Comparison of ENCODE assay signal across 12 mouse cellular contexts in genomic region chr13:49584307-49585005, GRCm38 (mm10). TPM values are rescaled to one million over a fixed set of nuclear protein-coding genes. Genes with fewer than 3 reads are reported as not detected.
DNase-seq lines count a peak whose midpoint lies in the region; ATAC-seq and TF ChIP-seq lines count a peak whose summit lies in the region.
"Had no signal": no experiment of that assay in that cellular context is flagged by ENCODE, and none has a peak within 500 bp of the region (broad histone marks: within the 10 kb centered on the region; RNA-seq: fewer than 3 reads in every experiment).

No protein-coding gene starts in this region.

- no peak overlapping the region for H3K4me2 ChIP-seq in heart, embryonic 11.5 days
- H3K4me2 ChIP-seq in stomach, embryonic 16.5 days (ENCODE audit: low read depth, low read length), result no peak overlapping the region
- H3K4me2 ChIP-seq: neural tube, embryonic 13.5 days had no signal

- H3K36me3 ChIP-seq in heart, adult 2 months (ENCODE audit: control insufficient read depth, insufficient read depth, low read length), result no peaks in the 10 kb centered on the region
- no peaks in the 10 kb centered on the region for H3K36me3 ChIP-seq in heart, embryonic 11.5 days (ENCODE audit: control insufficient read depth, insufficient read depth, low read length)
- H3K36me3 ChIP-seq in stomach, embryonic 16.5 days (ENCODE audit: control insufficient read depth, insufficient read depth, low read length), result no peaks in the 10 kb centered on the region
- H3K36me3 ChIP-seq: neural tube, embryonic 13.5 days had no signal

- DNase-seq in heart, adult 2 months, result peak in 1 of 2 experiments; percentile 34
- DNase-seq in ovary, adult 18-20 months (ENCODE audit: low spot score), result peak; percentile 30
- DNase-seq in ovary, postnatal 10 days (ENCODE audit: low spot score), result no peak
- peak; percentile 47 to 49 for DNase-seq in heart, postnatal 14 days
- no peak for DNase-seq in embryo, embryonic 10 days (ENCODE audit: low spot score)
- DNase-seq in thymus, postnatal 10 days (ENCODE audit: low spot score in 2 of 2), result no peak
- DNase-seq: adrenal gland, postnatal 36 days; liver, postnatal 0 days had no signal

- TF ChIP-seq CTCF in heart, adult 2 months (IDR thresholded peaks at IDR 0.05), result no peak

- no peak overlapping the region for H3K9ac ChIP-seq in heart, adult 2 months (ENCODE audit: low read depth, low read length)
- no peak overlapping the region for H3K9ac ChIP-seq in heart, embryonic 11.5 days (ENCODE audit: low read depth, low read length)
- H3K9ac ChIP-seq in stomach, embryonic 16.5 days (ENCODE audit: low read length), result no peak overlapping the region
- H3K9ac ChIP-seq: liver, postnatal 0 days; neural tube, embryonic 13.5 days had no signal

- H3K4me3 ChIP-seq in heart, adult 2 months, result no peak overlapping the region
- no peak overlapping the region for H3K4me3 ChIP-seq in heart, embryonic 11.5 days (ENCODE audit: low read depth, low read length)
- no peak overlapping the region for H3K4me3 ChIP-seq in stomach, embryonic 16.5 days (replicated peaks; ENCODE audit: low read length)
- H3K4me3 ChIP-seq: layer of hippocampus, adult 2 months; neural tube, embryonic 13.5 days had no signal

- no peaks in the 10 kb centered on the region; the same call in 1 of the 2 replicates for H3K4me1 ChIP-seq in heart, adult 2 months (ENCODE audit: control insufficient read depth, insufficient read depth, low read length)
- H3K4me1 ChIP-seq in heart, embryonic 11.5 days (ENCODE audit: control insufficient read depth, insufficient read depth, low read length), result no peaks in the 10 kb centered on the region
- peaks cover 9% of the 10 kb centered on the region; the same call in 1 of the 2 replicates for H3K4me1 ChIP-seq in stomach, embryonic 16.5 days (ENCODE audit: control insufficient read depth, insufficient read depth, low read length)
- H3K4me1 ChIP-seq: neural tube, embryonic 13.5 days had no signal

- ATAC-seq in heart, embryonic 11.5 days (replicated peaks; ENCODE audit: insufficient number of reproducible peaks, low FRiP score, low TSS enrichment), result no peak
- no peak for ATAC-seq in stomach, embryonic 16.5 days (ENCODE audit: insufficient read depth, low FRiP score)
- ATAC-seq: liver, postnatal 0 days had no signal

- 67% methylated on average over 8 of the region's 8 CpGs for WGBS in heart, adult 2 months
- 81% methylated on average over 8 of the region's 8 CpGs for WGBS in heart, embryonic 11.5 days (ENCODE audit: insufficient replicate concordance)
- 56% methylated on average over 8 of the region's 8 CpGs for WGBS in stomach, embryonic 16.5 days

- intact Hi-C loops in heart, adult 2 months (cut with DNase I), result loop anchor here (5.0 kb wide), 1 partner anchor 42 kb away; the partner anchor contains the start of gene Aspn
- intact Hi-C loops in heart, postnatal 14 days (cut with DNase I), result loop anchor here (5.0 kb wide), 1 partner anchor 37 kb away; no protein-coding TSS in a partner anchor

- no peaks in the 10 kb centered on the region for H3K79me2 ChIP-seq in heart, adult 2 months (replicated peaks; ENCODE audit: control insufficient read depth, insufficient read depth, low read length)

- TF ChIP-seq EP300 in heart, adult 2 months (IDR thresholded peaks at IDR 0.05; ENCODE audit: insufficient read depth, low read depth, low read length), result no peak

- TF ChIP-seq POLR2A in heart, adult 2 months (IDR thresholded peaks at IDR 0.05; ENCODE audit: insufficient read depth, low read depth, low read length), result no peak

- no peaks in the 10 kb centered on the region for H3K27me3 ChIP-seq in heart, adult 2 months (ENCODE audit: control insufficient read depth, insufficient read depth, low read length)
- H3K27me3 ChIP-seq in heart, embryonic 11.5 days (ENCODE audit: control insufficient read depth, insufficient read depth, low read length), result no peaks in the 10 kb centered on the region
- no peaks in the 10 kb centered on the region for H3K27me3 ChIP-seq in stomach, embryonic 16.5 days (ENCODE audit: control insufficient read depth, insufficient read depth, low read length)
- H3K27me3 ChIP-seq: neural tube, embryonic 13.5 days had no signal

- H3K9me3 ChIP-seq in heart, embryonic 11.5 days (replicated peaks; ENCODE audit: control insufficient read depth, low read length), result no peaks in the 10 kb centered on the region
- no peaks in the 10 kb centered on the region for H3K9me3 ChIP-seq in stomach, embryonic 16.5 days (replicated peaks; ENCODE audit: control insufficient read depth, low read length)
- H3K9me3 ChIP-seq: neural tube, embryonic 13.5 days had no signal

- H3K27ac ChIP-seq in heart, adult 2 months, result peak overlapping the region; percentile 63
- H3K27ac ChIP-seq in heart, embryonic 11.5 days (ENCODE audit: low read depth, low read length), result no peak overlapping the region
- H3K27ac ChIP-seq in stomach, embryonic 16.5 days (ENCODE audit: low read length), result peak overlapping the region; percentile 36
- H3K27ac ChIP-seq: layer of hippocampus, adult 2 months; neural tube, embryonic 13.5 days had no signal

RNA-seq across cellular contexts. Expression of gene Omd, which starts 2.2 kb away (rescaled TPM):
- total RNA-seq in heart, adult 2 months (2021), result 1 to 10 TPM; 1.1 to 1.6 TPM
- polyA plus RNA-seq in heart, adult 2 months (2012; rRNA removed), result 0.94 and 1.2 TPM in 2 replicates
- polyA plus RNA-seq in heart, embryonic 11.5 days (2014; fragmentation: Nextera tagmentation; extraction: Ambion mirVana), result 0.46 TPM in 2 replicates
- total RNA-seq in heart, postnatal 14 days (2021), result 1 to 10 TPM; 1.9 to 2.6 TPM
- 0.85 and 1.1 TPM in 2 replicates for polyA plus RNA-seq in stomach, embryonic 16.5 days (2015; fragmentation: Nextera tagmentation; extraction: Ambion mirVana)

RNA-seq across cellular contexts. Expression of gene Ogn, which starts 23.4 kb away (rescaled TPM):
- 10 to 100 TPM; 69.0 to 74.7 TPM for total RNA-seq in heart, adult 2 months (2021)
- 27.4 and 71.7 TPM in 2 replicates for polyA plus RNA-seq in heart, adult 2 months (2012; rRNA removed)
- 3.5 and 5.7 TPM in 2 replicates for polyA plus RNA-seq in heart, embryonic 11.5 days (2014; fragmentation: Nextera tagmentation; extraction: Ambion mirVana)
- 10 to 100 TPM; 77.8 to 82.5 TPM for total RNA-seq in heart, postnatal 14 days (2021)
- 148 and 154 TPM in 2 replicates for polyA plus RNA-seq in stomach, embryonic 16.5 days (2015; fragmentation: Nextera tagmentation; extraction: Ambion mirVana)

RNA-seq across cellular contexts. Expression of gene Aspn, which starts 40.2 kb away (rescaled TPM):
- total RNA-seq in heart, adult 2 months (2021), result 10 to 100 TPM; 13.8 to 16.7 TPM
- 4.3 and 12.0 TPM in 2 replicates for polyA plus RNA-seq in heart, adult 2 months (2012; rRNA removed)
- 0.60 and 0.79 TPM in 2 replicates for polyA plus RNA-seq in heart, embryonic 11.5 days (2014; fragmentation: Nextera tagmentation; extraction: Ambion mirVana)
- 10 to 100 TPM; 73.3 to 74.1 TPM for total RNA-seq in heart, postnatal 14 days (2021)
- 119 and 131 TPM in 2 replicates for polyA plus RNA-seq in stomach, embryonic 16.5 days (2015; fragmentation: Nextera tagmentation; extraction: Ambion mirVana)

Comparison
In these comparisons a context has a peak if more than half of its experiments do, and no peak if none do; other contexts are left out.
1. DNase-seq: peak in ovary, adult 18-20 months (single experiment) and heart, postnatal 14 days (2 of 2); none in ovary, postnatal 10 days (single experiment), embryo, embryonic 10 days (single experiment) and thymus, postnatal 10 days (0 of 2).